Mouse (Mus musculus) frontal cortex, postnatal 10 days (tissue): ENCODE data around the gene Bak1.

Experiments
- DNase-seq, 2 experiments: peaks; one replicate each; pipeline ENCODE4 v3.0.0; 2022; ENCODE audit warnings: low spot score in 2 of 2, mixed read lengths in 1 of 2

Gene Bak1

GRCm38 (mm10) chr17:27048445-27049239, 19.8 kb upstream of the Bak1 start:
- DNase-seq: peak; percentile 32 to 40

DNA sequence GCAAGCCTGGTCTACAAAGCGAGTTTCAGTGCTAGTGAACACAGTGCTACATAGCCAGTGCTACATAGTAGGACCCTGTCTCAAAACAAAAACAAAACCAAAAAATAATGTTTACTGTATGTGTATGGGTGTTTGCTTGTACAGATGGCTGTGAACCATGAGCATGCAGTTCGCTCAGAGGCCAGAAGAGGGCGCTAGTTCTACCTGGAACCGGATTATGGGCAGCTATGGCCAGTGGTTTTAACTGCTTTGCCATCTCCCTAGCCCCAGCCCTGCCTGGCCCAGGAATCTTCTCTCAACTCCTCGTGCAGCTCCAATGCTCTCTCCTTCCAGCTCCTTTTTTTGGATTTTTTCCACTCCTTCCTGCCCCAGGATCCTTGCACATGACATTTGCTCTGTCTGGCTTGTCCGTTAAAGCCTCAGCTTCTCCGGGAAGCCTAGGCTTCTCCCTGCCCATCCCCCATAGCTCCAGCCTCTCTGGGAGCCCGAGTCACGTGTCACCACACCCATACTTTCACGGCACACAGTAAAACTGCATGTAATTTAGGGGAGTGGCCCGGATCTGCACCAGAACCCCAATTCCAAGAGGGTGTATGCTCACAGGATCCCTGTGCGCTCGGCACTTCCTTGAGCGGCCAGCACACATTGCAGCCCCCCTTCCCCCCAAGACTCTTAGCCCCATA, 19.1 kb upstream of the Bak1 start:
- DNase-seq: no peak

GRCm38 (mm10) chr17:27045164-27045563, 16.4 kb upstream of the Bak1 start:
- DNase-seq: no peak

- DNase-seq: no peak
Measured at GRCm38 (mm10) chr17:27042840-27043239, 14.0 kb upstream of the Bak1 start.

GRCm38 (mm10) chr17:27041787-27042055, 12.9 kb upstream of the Bak1 start:
- no peak for DNase-seq

DNA sequence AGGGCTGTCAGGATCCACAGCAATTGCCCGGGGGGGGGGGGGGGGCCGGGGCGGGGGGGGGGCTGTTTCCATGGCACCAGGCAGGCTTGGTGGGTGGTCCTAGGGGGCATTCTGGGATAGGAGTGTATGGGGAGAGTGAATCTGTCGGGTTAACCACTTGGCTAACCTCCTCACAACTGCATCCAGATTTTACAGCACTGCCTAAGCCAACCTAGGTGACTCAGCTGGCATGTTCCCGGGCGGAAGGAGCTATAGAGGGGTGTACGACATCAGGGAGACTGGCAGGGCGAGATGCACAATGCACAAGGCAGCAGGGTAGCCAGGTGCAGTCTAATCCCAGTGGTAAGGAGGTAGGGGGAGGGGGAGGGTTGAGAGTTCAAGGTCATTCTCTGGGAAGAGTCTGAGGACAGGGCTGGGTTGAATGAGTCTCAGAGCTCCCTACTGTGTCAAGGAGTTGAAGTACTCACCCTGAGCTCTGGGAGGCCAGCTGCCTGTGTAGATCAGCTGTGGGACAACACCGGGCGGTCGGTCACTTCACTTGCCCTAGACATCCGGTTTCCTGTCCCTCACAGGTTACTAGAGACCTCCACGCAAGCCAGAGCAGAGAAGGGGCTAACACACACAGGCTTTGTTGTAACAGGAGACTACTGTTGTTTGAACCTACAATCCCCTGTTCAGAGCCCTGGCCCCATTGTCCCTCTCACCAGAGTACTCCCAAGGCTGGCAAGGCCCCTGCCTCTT, 12.4 kb upstream of the Bak1 start:
- no peak for DNase-seq

DNA sequence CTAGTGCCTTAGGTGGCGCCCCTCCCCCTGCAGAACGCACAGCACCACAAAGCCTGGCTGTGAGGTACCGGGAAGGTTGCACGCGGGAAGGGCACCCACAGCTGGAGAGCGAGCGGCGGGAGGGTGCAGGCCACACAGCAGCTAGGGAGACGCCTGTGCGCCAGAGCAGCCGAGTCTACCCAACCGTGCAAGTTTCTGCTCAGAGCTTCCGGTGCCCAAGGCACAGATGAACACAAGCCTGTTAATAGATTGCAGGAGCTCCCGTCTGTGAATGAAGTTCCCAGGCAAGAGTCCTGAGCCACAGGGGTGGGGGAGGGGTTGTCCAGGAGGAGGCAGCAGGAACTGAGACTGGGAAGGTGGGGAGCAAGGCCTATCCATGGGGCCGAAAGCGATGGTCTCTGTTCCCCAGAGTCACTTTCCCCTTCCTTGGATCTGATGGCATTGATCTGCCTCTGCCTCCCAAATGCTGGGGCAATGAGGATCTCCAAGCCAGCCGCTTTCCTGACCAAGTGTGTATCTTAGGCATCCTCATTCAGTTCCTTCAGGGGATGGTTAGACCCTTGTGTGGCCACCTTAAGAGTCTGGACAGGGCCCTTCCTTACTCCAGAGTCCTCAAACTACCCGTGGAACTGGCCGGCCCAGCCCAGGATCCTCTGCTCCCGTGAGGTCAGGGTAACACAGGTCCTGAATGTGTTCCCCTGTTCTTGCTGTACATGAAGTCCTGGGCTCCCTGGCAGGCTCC, 11.7 kb upstream of the Bak1 start:
- no peak for DNase-seq

- no peak for DNase-seq
Measured at GRCm38 (mm10) chr17:27039432-27040102, 10.8 kb upstream of the Bak1 start.

DNA sequence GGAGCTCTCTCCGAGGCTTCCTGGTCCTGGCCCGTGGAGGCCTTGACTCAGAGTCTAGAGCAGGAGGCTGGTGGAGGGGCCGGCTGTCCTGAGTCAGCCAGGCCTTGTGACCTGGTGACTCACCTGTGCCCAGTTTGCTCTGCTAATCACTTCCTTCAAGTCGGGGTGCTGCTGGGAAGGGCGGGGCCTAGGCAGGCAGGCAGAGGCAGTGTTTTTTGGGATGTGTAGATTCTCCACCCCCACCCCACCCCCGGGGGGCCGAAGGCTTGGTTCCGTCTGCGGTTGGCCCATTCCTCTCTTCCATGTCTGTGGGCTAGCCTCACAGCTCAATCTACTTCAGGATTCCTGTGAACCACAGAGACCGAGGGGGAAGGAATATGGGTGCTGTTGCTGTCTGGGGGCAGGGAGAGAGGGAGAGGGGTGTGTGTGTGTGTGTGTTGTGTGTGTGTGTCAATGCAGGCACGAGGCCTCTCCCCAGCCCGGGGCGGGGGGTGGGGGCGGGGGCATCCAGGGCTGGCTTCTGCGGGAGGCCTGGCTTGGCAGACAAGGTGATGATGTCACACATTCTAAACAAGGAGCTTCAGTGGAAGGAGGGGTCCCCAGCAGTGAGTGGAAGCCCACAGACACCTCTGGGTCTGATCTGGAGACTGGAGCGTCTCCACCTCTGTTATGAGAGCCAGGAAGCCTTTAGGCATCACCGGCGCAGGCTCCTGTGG, 9.7 kb upstream of the Bak1 start:
- DNase-seq: no peak

- no peak for DNase-seq
Measured at GRCm38 (mm10) chr17:27036465-27036864, 7.7 kb upstream of the Bak1 start.

DNA sequence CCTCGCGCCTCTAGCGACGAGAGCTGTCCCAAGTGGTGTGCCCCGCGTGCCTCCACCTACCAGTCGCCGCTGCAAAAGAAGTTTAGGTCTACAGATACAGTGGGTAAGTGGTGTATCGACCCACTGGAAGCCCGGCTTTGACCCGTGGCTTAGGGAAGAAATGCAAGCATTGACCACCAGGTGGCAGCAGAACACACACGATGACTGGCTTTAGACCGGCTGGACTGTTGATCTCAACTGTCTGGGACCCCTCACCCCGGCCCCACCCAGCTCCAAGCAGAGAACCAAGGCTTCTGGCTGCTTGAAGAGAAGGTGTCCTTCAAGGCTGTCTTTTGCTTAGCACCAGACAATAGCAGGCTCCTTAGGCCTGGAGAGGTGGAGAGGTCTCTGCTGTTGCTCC, 4.1 kb upstream of the Bak1 start:
- peak; percentile 44 to 68 for DNase-seq

- no peak for DNase-seq
Measured at GRCm38 (mm10) chr17:27032328-27032727, 3.5 kb upstream of the Bak1 start.

- DNase-seq: no peak
Measured at GRCm38 (mm10) chr17:27030896-27031295, 2.1 kb upstream of the Bak1 start.

GRCm38 (mm10) chr17:27029431-27029830, 622 bp upstream of the Bak1 start:
- DNase-seq: no peak

DNA sequence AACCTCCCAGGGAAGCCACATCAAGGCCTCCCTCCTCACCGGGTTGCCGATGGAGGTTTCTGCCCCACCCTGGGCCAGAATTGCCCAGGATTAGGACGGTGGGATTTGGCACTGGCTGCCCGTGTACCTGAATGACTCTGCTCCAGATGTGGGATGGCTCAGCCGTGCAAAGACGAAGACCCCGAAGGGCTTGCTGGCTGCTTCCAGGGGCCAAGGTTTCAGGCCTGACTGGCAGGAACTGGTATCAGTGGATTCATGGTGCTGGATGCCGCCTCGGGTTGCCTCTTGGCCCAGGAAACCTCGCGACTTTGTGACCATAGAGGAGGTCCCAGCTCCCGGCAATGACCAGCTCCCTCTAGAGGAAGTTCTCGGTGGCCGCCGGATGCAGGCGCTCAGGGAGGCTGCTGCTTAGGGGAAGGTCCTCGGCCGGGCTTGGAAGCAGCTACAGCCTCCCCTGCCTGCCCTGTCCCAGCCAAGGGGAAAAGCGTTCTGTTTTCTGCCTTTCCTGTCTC, 469 bp downstream of the Bak1 start:
- peak; percentile 80 to 88 for DNase-seq

DNA sequence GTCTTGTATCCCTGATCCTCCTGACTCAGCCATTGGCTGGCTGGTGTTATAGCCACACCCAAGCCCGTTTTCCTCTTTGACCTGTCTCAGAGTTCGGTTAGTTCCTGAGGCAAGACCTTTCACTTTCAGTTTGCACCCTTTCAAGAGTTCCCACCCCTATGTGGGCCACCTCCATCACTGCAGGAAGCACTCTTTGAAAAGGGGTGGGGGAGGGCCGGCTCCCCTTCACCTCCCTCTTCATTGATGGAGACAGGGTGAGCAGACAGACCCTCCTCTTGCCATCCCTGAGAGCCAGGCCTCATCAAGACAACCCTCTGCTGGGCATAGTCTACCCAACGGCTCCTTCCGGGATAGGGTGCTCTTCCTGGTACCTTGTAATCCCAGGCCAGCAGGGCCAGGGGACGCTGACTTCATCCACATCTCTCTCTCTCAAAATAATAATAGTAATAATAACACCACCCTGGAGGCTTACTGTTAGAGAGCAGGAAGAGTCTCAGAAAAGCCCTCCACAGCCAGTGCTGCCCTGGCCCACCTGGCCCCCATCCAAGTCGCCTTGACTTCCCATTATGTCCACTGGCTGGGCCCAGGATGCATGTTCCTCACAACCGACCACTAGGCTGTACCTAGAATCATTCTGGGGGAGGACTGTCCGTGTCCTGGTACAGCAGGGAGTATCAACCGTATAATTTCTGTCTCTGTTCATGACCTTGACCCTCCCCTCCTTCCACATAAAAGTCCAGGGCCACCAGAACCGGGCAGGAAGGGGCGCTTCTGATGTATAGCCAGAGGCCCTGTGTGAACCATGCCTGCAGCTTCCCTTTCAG, 1.1 kb downstream of the Bak1 start:
- DNase-seq: peak in 1 of 2 experiments; percentile 53

- DNase-seq: no peak
Measured at GRCm38 (mm10) chr17:27025951-27026350, 2.9 kb downstream of the Bak1 start.

- DNase-seq: no peak
Measured at GRCm38 (mm10) chr17:27025326-27025902, 3.4 kb downstream of the Bak1 start.

DNA sequence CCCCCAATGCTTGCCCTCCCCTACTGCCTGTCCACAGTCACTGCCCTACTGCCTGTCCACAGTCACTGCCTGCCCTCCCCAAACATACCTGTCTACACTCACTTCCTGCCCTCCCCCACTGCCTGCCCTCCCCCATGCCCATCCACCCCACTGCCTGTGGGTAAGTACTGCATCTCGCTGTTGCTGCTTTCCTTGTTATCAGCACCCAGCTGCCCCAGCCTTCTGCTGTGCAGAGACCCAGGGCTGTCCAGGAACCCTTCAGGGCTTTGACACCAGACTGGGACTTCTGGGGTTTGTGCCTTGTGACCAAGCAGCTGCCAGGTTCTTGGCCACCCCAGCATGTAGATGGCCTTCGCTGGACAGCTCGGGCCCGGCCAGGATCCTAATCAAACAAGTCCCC, 5.5 kb downstream of the Bak1 start:
- no peak for DNase-seq
